Mouse (Mus musculus): ENCODE measurements around the gene Tcn2. TPM values are rescaled to one million over a fixed set of nuclear protein-coding genes. Genes with fewer than 3 reads are reported as not detected.
"Not testable (repeated sequence)": the region's sequence is repeated elsewhere in the genome, so short reads cannot be mapped to it uniquely, and the experiment has no call there.

Tcn2 gene
- total RNA-seq (2021) = 100 to 1,000 TPM; 102 to 141 TPM
- long read RNA-seq, experiment 1, transcript Tcn2-207 (10 exons, 2,027 nt) = major isoform, 34 of 117 reads
- long read RNA-seq, experiment 1, transcript Tcn2-203 (10 exons, 1,949 nt) = minor isoform, 30 of 117 reads
- long read RNA-seq, experiment 1, partial matches to known transcripts = 28 of 117 reads
- long read RNA-seq, experiment 1, other reads (novel, unspliced or antisense) = 18 of 117 reads
- long read RNA-seq, experiment 2, transcript Tcn2-205 (10 exons, 1,943 nt) = minor isoform, 8 of 157 reads
- long read RNA-seq, experiment 2, transcript Tcn2-201 (10 exons, 1,897 nt) = minor isoform, 6 of 157 reads
- long read RNA-seq, experiment 2, transcript Tcn2-203 (10 exons, 1,949 nt) = minor isoform, 42 of 157 reads
- long read RNA-seq, experiment 2, transcript Tcn2-207 (10 exons, 2,027 nt) = major isoform, 47 of 157 reads
- long read RNA-seq, experiment 2, partial matches to known transcripts = 35 of 157 reads
- long read RNA-seq, experiment 2, other reads (novel, unspliced or antisense) = 19 of 157 reads

- peak; percentile 53 to 75 for DNase-seq (ENCODE audit: low spot score in 2 of 2)
Measured at GRCm38 (mm10) chr11:3931511-3932211, at the start of gene Tcn2. Tcn2 (minus strand) TSS chr11:3932159.

GRCm38 (mm10) chr11:3981536-3981935 lies 49.6 kb upstream of the Tcn2 start:
- no peak for DNase-seq (ENCODE audit: low spot score in 2 of 2)

GRCm38 (mm10) chr11:3978421-3978820 lies 46.5 kb upstream of the Tcn2 start:
- no peak for DNase-seq (ENCODE audit: low spot score in 2 of 2)

GRCm38 (mm10) chr11:3976678-3977077 lies 44.7 kb upstream of the Tcn2 start, which contains the start of gene 4930556J24Rik:
4930556J24Rik (minus strand) TSS chr11:3976778.
- no peak for DNase-seq (ENCODE audit: low spot score in 2 of 2)

GRCm38 (mm10) chr11:3974311-3974710 lies 42.4 kb upstream of the Tcn2 start:
- DNase-seq (ENCODE audit: low spot score in 2 of 2) = no peak

GRCm38 (mm10) chr11:3973081-3973480 lies 41.1 kb upstream of the Tcn2 start:
- no peak for DNase-seq (ENCODE audit: low spot score in 2 of 2)

- no peak for DNase-seq (ENCODE audit: low spot score in 2 of 2)
Measured at GRCm38 (mm10) chr11:3970361-3970760, 38.4 kb upstream of the Tcn2 start.

- DNase-seq (ENCODE audit: low spot score in 2 of 2) = no peak
Measured at GRCm38 (mm10) chr11:3969837-3970236, 37.9 kb upstream of the Tcn2 start.

- DNase-seq (ENCODE audit: low spot score in 2 of 2) = no peak
Measured at GRCm38 (mm10) chr11:3964416-3965172, 32.6 kb upstream of the Tcn2 start.

GRCm38 (mm10) chr11:3963610-3964415 lies 31.9 kb upstream of the Tcn2 start, which contains the start of gene Pes1:
Pes1 (plus strand) TSS chr11:3963975.
- DNase-seq (ENCODE audit: low spot score in 2 of 2) = peak; percentile 34 to 59

- DNase-seq (ENCODE audit: low spot score in 2 of 2) = no peak
Measured at GRCm38 (mm10) chr11:3963155-3963554, 31.2 kb upstream of the Tcn2 start.

GRCm38 (mm10) chr11:3961761-3962160 lies 29.8 kb upstream of the Tcn2 start:
- no peak for DNase-seq (ENCODE audit: low spot score in 2 of 2)

GRCm38 (mm10) chr11:3960901-3961300 lies 28.9 kb upstream of the Tcn2 start:
- DNase-seq (ENCODE audit: low spot score in 2 of 2) = no peak

GRCm38 (mm10) chr11:3955371-3955770 lies 23.4 kb upstream of the Tcn2 start:
- not testable (repeated sequence) for DNase-seq (ENCODE audit: low spot score in 2 of 2)

- not testable (repeated sequence) for DNase-seq (ENCODE audit: low spot score in 2 of 2)
Measured at GRCm38 (mm10) chr11:3954876-3955275, 22.9 kb upstream of the Tcn2 start.

GRCm38 (mm10) chr11:3946386-3946785 lies 14.4 kb upstream of the Tcn2 start:
- no peak for DNase-seq (ENCODE audit: low spot score in 2 of 2)

- no peak for DNase-seq (ENCODE audit: low spot score in 2 of 2)
Measured at GRCm38 (mm10) chr11:3941371-3941770, 9.4 kb upstream of the Tcn2 start.

- no peak for DNase-seq (ENCODE audit: low spot score in 2 of 2)
Measured at GRCm38 (mm10) chr11:3937321-3937874, 5.4 kb upstream of the Tcn2 start.

GRCm38 (mm10) chr11:3936318-3936717 lies 4.4 kb upstream of the Tcn2 start:
- no peak for DNase-seq (ENCODE audit: low spot score in 2 of 2)

GRCm38 (mm10) chr11:3935135-3935534 lies 3.2 kb upstream of the Tcn2 start:
- DNase-seq (ENCODE audit: low spot score in 2 of 2) = no peak
